In genomic region chr6:71272316-71272741, GRCm38 (mm10) we compare ENCODE assay signal across 8 mouse cellular contexts. TPM values are rescaled to one million over a fixed set of nuclear protein-coding genes. Genes with fewer than 3 reads are reported as not detected.
DNase-seq lines count a peak whose midpoint lies in the region; ATAC-seq lines count a peak whose summit lies in the region.

No protein-coding gene starts in this region.

- under 1% methylated on average over 11 of the region's 11 CpGs for WGBS in heart, embryonic 15.5 days
- under 1% methylated on average over 11 of the region's 11 CpGs for whole genome bisulfite sequencing in large intestine, adult 2 months
- WGBS in neural tube, embryonic 13.5 days, result 3% methylated on average over 11 of the region's 11 CpGs

- no peak for ATAC-seq in heart, embryonic 15.5 days (replicated peaks; ENCODE audit: insufficient number of reproducible peaks, insufficient read depth, low FRiP score, low read depth)
- ATAC-seq in neural tube, embryonic 13.5 days (ENCODE audit: low read depth), result peak; percentile 5; the same call in 1 of the 2 replicates

- H3K9ac ChIP-seq in heart, embryonic 15.5 days, result peak overlapping the region; percentile 98
- H3K9ac ChIP-seq in neural tube, embryonic 13.5 days, result peak overlapping the region; percentile 99

- DNase-seq in heart, adult 8-10 months (ENCODE audit: low spot score), result no peak
- DNase-seq in MEL-GATA-1-ER (ENCODE audit: extremely low read depth, low read depth), result peak; percentile 28
- peak; percentile 18 for DNase-seq in large intestine, adult 2 months (ENCODE audit: low read depth, low spot score)
- no peak for DNase-seq in cerebellum, postnatal 4 days (ENCODE audit: low spot score in 2 of 2)
- no peak for DNase-seq in adrenal gland, adult (ENCODE audit: inconsistent age in 2 of 2, low spot score in 1 of 2)

- peak overlapping the region; percentile 98 for H3K27ac ChIP-seq in heart, embryonic 15.5 days
- H3K27ac ChIP-seq in neural tube, embryonic 13.5 days (replicated peaks), result peak overlapping the region; percentile 97

- H3K36me3 ChIP-seq in heart, embryonic 15.5 days, result no peaks in the 10 kb centered on the region
- H3K36me3 ChIP-seq in erythroblast, embryonic 14.5 days (ENCODE audit: control insufficient read depth), result no peaks in the 10 kb centered on the region
- H3K36me3 ChIP-seq in neural tube, embryonic 13.5 days, result no peaks in the 10 kb centered on the region

- H3K4me2 ChIP-seq in heart, embryonic 15.5 days, result peak overlapping the region; percentile 77
- H3K4me2 ChIP-seq in neural tube, embryonic 13.5 days, result peak overlapping the region; percentile 72

- peaks cover 37% of the 10 kb centered on the region for H3K4me1 ChIP-seq in heart, embryonic 15.5 days (replicated peaks)
- H3K4me1 ChIP-seq in erythroblast, embryonic 14.5 days (ENCODE audit: control insufficient read depth), result peaks cover 32% of the 10 kb centered on the region
- H3K4me1 ChIP-seq in neural tube, embryonic 13.5 days (replicated peaks), result peaks cover 18% of the 10 kb centered on the region

- no peaks in the 10 kb centered on the region for H3K9me3 ChIP-seq in heart, embryonic 15.5 days (replicated peaks)
- H3K9me3 ChIP-seq in erythroblast, embryonic 14.5 days (ENCODE audit: control insufficient read depth, low read length), result no peaks in the 10 kb centered on the region
- H3K9me3 ChIP-seq in neural tube, embryonic 13.5 days, result no peaks in the 10 kb centered on the region

- H3K27me3 ChIP-seq in heart, embryonic 15.5 days, result no peaks in the 10 kb centered on the region
- no peaks in the 10 kb centered on the region for H3K27me3 ChIP-seq in erythroblast, embryonic 14.5 days (ENCODE audit: control insufficient read depth)
- no peaks in the 10 kb centered on the region for H3K27me3 ChIP-seq in neural tube, embryonic 13.5 days

- peak overlapping the region; percentile 95 for H3K4me3 ChIP-seq in heart, embryonic 15.5 days
- H3K4me3 ChIP-seq in erythroblast, embryonic 14.5 days (replicated peaks), result peak overlapping the region; percentile 99
- H3K4me3 ChIP-seq in neural tube, embryonic 13.5 days, result peak overlapping the region; percentile 91

RNA-seq across cellular contexts. Expression of gene Krcc1, which starts 0.9 kb away (rescaled TPM):
- 54.6 and 68.2 TPM in 2 replicates for polyA plus RNA-seq in heart, embryonic 15.5 days (2015; fragmentation: Nextera tagmentation; extraction: Ambion mirVana)
- total RNA-seq in heart, adult 8-10 months (2022), result 10 to 100 TPM; 49.5 to 61.3 (median 54.1) TPM
- 2.8 and 3.3 TPM in 2 replicates for polyA plus RNA-seq in erythroblast, embryonic 14.5 days (2012)
- polyA plus RNA-seq in large intestine, adult 2 months (2012; rRNA removed), result 11.1 and 13.1 TPM in 2 replicates
- 24.0 and 27.6 TPM in 2 replicates for polyA plus RNA-seq in neural tube, embryonic 13.5 days (2015; fragmentation: Nextera tagmentation; extraction: Ambion mirVana)

RNA-seq across cellular contexts. Expression of gene Smyd1, which starts 49.7 kb away (rescaled TPM):
- 97.1 and 101 TPM in 2 replicates for polyA plus RNA-seq in heart, embryonic 15.5 days (2015; fragmentation: Nextera tagmentation; extraction: Ambion mirVana)
- total RNA-seq in heart, adult 8-10 months (2022), result 100 to 1,000 TPM; 345 to 402 (median 349) TPM
- polyA plus RNA-seq in erythroblast, embryonic 14.5 days (2012), result not detected in 2 replicates
- polyA plus RNA-seq in large intestine, adult 2 months (2012; rRNA removed), result 0.05 and 0.17 TPM in 2 replicates
- 1.2 and 1.7 TPM in 2 replicates for polyA plus RNA-seq in neural tube, embryonic 13.5 days (2015; fragmentation: Nextera tagmentation; extraction: Ambion mirVana)

RNA-seq across cellular contexts. Expression of gene Cd8b1, which starts 50.3 kb away (rescaled TPM):
- polyA plus RNA-seq in heart, embryonic 15.5 days (2015; fragmentation: Nextera tagmentation; extraction: Ambion mirVana), result 0.76 TPM in 1 of 2 replicates, not detected in the other
- total RNA-seq in heart, adult 8-10 months (2022), result under 1 TPM in 2 of 4 experiments, not detected in 2; 0.17 to 0.19 TPM
- not detected in 2 replicates for polyA plus RNA-seq in erythroblast, embryonic 14.5 days (2012)
- 2.7 and 3.5 TPM in 2 replicates for polyA plus RNA-seq in large intestine, adult 2 months (2012; rRNA removed)
- polyA plus RNA-seq in neural tube, embryonic 13.5 days (2015; fragmentation: Nextera tagmentation; extraction: Ambion mirVana), result not detected in 2 replicates

Comparison
In these comparisons a context has a peak if more than half of its experiments do, and no peak if none do; other contexts are left out.
1. DNase-seq: peak in MEL-GATA-1-ER (single experiment) and large intestine, adult 2 months (single experiment); none in heart, adult 8-10 months (single experiment), cerebellum, postnatal 4 days (0 of 2) and adrenal gland, adult (0 of 2).
2. RNA of gene Smyd1, which starts 49.7 kb away (polyA plus RNA-seq): 97.1 to 101 TPM in heart, embryonic 15.5 days; 1.2 to 1.7 TPM in neural tube, embryonic 13.5 days, 0.05 to 0.17 TPM in large intestine, adult 2 months and not detected in erythroblast, embryonic 14.5 days; every median in the first group is over 10 times any median in the second.
3. Peak in every context shown above with its lines, with median percentiles within 50 percentile points of each other: H3K4me3 ChIP-seq.